Mouse (Mus musculus): ENCODE results near the gene Olfr1037. TPM values are rescaled to one million over a fixed set of nuclear protein-coding genes. Genes with fewer than 3 reads are reported as not detected.
"Not testable (repeated sequence)": the region's sequence is repeated elsewhere in the genome, so short reads cannot be mapped to it uniquely, and the experiment has no call there.

Gene Olfr1037
- total and polyA plus RNA-seq, 3 experiments, result not detected

DNA sequence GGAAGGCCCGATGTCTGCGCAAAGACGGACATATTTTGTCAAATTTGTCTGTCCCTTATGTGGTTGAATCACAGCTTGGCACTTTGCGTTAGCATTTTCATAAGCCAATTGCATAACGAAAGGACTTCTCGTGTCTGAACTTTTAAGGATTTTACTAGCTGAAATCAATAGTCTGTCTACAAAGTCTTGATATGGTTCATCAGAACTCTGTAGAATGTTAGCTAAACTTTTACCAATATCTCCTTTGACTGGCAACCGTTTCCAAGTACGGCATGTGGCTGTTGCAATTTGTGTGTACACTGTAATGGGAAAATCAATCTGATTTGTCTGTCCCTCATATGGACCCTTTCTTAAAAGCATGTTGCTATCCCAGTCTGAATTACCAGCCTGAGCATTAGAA, 17.0 kb downstream of the Olfr1037 start:
- Histone ChIP-seq H3K4me3 (ENCODE audit: control insufficient read depth in 1 of 2, insufficient read depth in 1 of 2, low read depth in 2 of 2, low read length in 2 of 2) (no peak overlapping the region), H3K27me3 (ENCODE audit: control insufficient read depth in 1 of 2, insufficient read depth in 2 of 2, low read length in 2 of 2) (no peaks in the 10 kb centered on the region), H3K27ac (ENCODE audit: control insufficient read depth, low read depth, low read length) (no peak overlapping the region), H3K9me3 (replicated peaks; ENCODE audit: insufficient read depth, low read length) (no peaks in the 10 kb centered on the region), H3K9ac (ENCODE audit: control insufficient read depth, low read depth, low read length, poor library complexity, severe bottlenecking) (no peak overlapping the region), H3K36me3 (ENCODE audit: control insufficient read depth in 1 of 2, insufficient read depth in 2 of 2, low read length in 2 of 2) (no peaks in the 10 kb centered on the region), H3K4me1 (ENCODE audit: control insufficient read depth in 1 of 2, insufficient read depth in 2 of 2, low read length in 2 of 2) (no peaks in the 10 kb centered on the region), H3K79me2 (ENCODE audit: control insufficient read depth, insufficient read depth, low read length, poor library complexity) (no peaks in the 10 kb centered on the region)
- DNase-seq (ENCODE audit: low read depth, low spot score), result no peak
- TF ChIP-seq ZMIZ1 (IDR thresholded peaks at IDR 0.05; ENCODE audit: low read depth, low read length) (no peak), ELF1 (IDR thresholded peaks at IDR 0.05; ENCODE audit: low read depth, low read length) (no peak), ZNF384 (IDR thresholded peaks at IDR 0.05; ENCODE audit: low read depth, low read length) (no peak), ZC3H11A (IDR thresholded peaks at IDR 0.05; ENCODE audit: low read depth, low read length) (no peak), JUND (IDR thresholded peaks at IDR 0.05; ENCODE audit: low read depth, low read length) (no peak), UBTF (IDR thresholded peaks at IDR 0.05; ENCODE audit: borderline replicate concordance, insufficient read depth, low read depth, low read length) (no peak), GABPA (IDR thresholded peaks at IDR 0.05; ENCODE audit: low read depth, low read length) (no peak), MAX (IDR thresholded peaks at IDR 0.05; ENCODE audit: low read length) (no peak)

DNA sequence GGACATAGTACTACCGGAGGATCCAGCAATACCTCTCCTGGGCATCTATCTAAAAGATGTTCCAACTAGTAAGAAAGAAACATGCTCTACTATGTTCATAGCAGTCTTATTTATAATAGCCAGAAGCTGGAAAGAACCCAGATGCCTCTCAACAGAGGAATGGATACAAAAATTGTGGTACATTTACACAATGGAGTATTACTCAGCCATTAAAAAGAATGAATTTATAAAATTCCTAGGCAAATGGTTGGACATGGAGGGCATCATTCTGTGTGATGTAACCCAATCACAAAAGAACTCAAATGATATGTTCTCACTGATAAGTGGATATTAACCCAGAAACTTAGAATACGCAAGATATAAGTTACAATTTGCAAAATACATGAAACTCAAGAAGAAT, 23.4 kb downstream of the Olfr1037 start:
- not testable (repeated sequence) for H3K9me3 ChIP-seq (replicated peaks; ENCODE audit: insufficient read depth, low read length); H3K36me3 ChIP-seq (ENCODE audit: control insufficient read depth in 1 of 2, insufficient read depth in 2 of 2, low read length in 2 of 2); H3K79me2 ChIP-seq (ENCODE audit: control insufficient read depth, insufficient read depth, low read length, poor library complexity); H3K4me3 ChIP-seq (ENCODE audit: control insufficient read depth in 1 of 2, insufficient read depth in 1 of 2, low read depth in 2 of 2, low read length in 2 of 2); H3K4me1 ChIP-seq (ENCODE audit: control insufficient read depth in 1 of 2, insufficient read depth in 2 of 2, low read length in 2 of 2); DNase-seq (ENCODE audit: low read depth, low spot score); H3K9ac ChIP-seq (ENCODE audit: control insufficient read depth, low read depth, low read length, poor library complexity, severe bottlenecking); H3K27ac ChIP-seq (ENCODE audit: control insufficient read depth, low read depth, low read length); H3K27me3 ChIP-seq (ENCODE audit: control insufficient read depth in 1 of 2, insufficient read depth in 2 of 2, low read length in 2 of 2)

DNA sequence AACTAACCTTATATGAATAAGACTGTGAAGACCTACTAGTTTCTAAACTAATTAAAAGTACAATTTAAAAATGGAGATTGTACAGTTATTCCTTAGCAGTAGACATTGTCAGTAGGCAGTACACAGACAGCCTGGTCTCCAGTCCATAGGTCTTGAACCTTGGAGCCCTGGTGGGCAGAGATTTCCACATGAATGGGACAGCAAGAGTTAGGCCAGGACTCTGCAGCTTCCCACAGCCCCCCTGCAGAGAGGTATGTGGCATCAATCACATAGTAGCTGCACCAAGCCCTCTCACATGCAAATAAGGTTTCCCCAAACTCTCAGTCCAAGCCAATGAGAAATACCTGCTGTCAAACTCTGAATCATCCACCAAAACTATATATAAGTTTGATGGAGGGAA, 36.4 kb downstream of the Olfr1037 start:
- H3K4me3 ChIP-seq (ENCODE audit: control insufficient read depth in 1 of 2, insufficient read depth in 1 of 2, low read depth in 2 of 2, low read length in 2 of 2); H3K9me3 ChIP-seq (replicated peaks; ENCODE audit: insufficient read depth, low read length); H3K27ac ChIP-seq (ENCODE audit: control insufficient read depth, low read depth, low read length); H3K79me2 ChIP-seq (ENCODE audit: control insufficient read depth, insufficient read depth, low read length, poor library complexity); H3K27me3 ChIP-seq (ENCODE audit: control insufficient read depth in 1 of 2, insufficient read depth in 2 of 2, low read length in 2 of 2); H3K9ac ChIP-seq (ENCODE audit: control insufficient read depth, low read depth, low read length, poor library complexity, severe bottlenecking); H3K36me3 ChIP-seq (ENCODE audit: control insufficient read depth in 1 of 2, insufficient read depth in 2 of 2, low read length in 2 of 2); H3K4me1 ChIP-seq (ENCODE audit: control insufficient read depth in 1 of 2, insufficient read depth in 2 of 2, low read length in 2 of 2); DNase-seq (ENCODE audit: low read depth, low spot score): not testable (repeated sequence)

DNA sequence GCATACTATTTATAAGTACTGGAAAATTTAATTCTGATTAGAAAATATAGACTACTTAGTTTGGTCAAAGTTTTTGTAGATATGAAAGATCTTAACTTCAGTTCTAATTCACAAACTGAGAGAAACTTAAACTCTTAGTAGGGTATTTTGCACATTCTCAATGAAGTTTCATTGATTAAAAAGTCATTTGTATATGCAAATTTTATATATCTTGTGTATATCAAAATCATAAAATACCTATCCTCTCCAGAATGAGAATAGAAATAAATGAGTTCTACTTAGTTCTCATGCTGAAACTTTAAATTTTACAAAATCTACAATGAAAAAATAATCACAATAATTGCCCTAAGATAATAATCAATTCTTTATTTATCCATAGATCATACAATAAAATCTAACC, 41.6 kb downstream of the Olfr1037 start, which contains the start of gene Olfr1034:
TSS of gene Olfr1034 (plus strand) at position 301 of the 400 bp plus-strand sequence.
- DNase-seq (ENCODE audit: low read depth, low spot score), result no peak
- no peak within 1 kb of the TSS for H3K9ac ChIP-seq (ENCODE audit: control insufficient read depth, low read depth, low read length, poor library complexity, severe bottlenecking)
- no peak within 1 kb of the TSS for H3K4me3 ChIP-seq (ENCODE audit: control insufficient read depth in 1 of 2, insufficient read depth in 1 of 2, low read depth in 2 of 2, low read length in 2 of 2)
- H3K4me1 ChIP-seq (ENCODE audit: control insufficient read depth in 1 of 2, insufficient read depth in 2 of 2, low read length in 2 of 2), result no peaks in the 10 kb centered on the region
- H3K79me2 ChIP-seq (ENCODE audit: control insufficient read depth, insufficient read depth, low read length, poor library complexity), result no peaks in the 10 kb centered on the region
- no peaks in the 10 kb centered on the region for H3K9me3 ChIP-seq (replicated peaks; ENCODE audit: insufficient read depth, low read length)
- H3K27ac ChIP-seq (ENCODE audit: control insufficient read depth, low read depth, low read length), result no peak within 1 kb of the TSS
- H3K36me3 ChIP-seq (ENCODE audit: control insufficient read depth in 1 of 2, insufficient read depth in 2 of 2, low read length in 2 of 2), result no peaks in the 10 kb centered on the region
- no peak for TF ChIP-seq TCF12 (IDR thresholded peaks at IDR 0.05; ENCODE audit: low read depth, low read length)
- no peaks in the 10 kb centered on the region for H3K27me3 ChIP-seq (ENCODE audit: control insufficient read depth in 1 of 2, insufficient read depth in 2 of 2, low read length in 2 of 2)

Other genes starting within 250 kb of the Olfr1037 start
- gene Olfr1019, start 241.9 kb downstream of the Olfr1037 start, total RNA-seq (2012; rRNA removed), result not detected in 2 replicates
- gene Olfr1019, start 241.9 kb downstream of the Olfr1037 start, polyA plus RNA-seq (2012; ENCODE audit: insufficient read depth in 1 of 2, insufficient read length in 2 of 2, low read depth in 1 of 2, low replicate concordance in 2 of 2, missing spikeins in 1 of 2), result not detected
- gene Olfr1020, start 240.4 kb downstream of the Olfr1037 start, total RNA-seq (2012; rRNA removed), result not detected in 2 replicates
- not detected for gene Olfr1020, start 240.4 kb downstream of the Olfr1037 start, polyA plus RNA-seq (2012; ENCODE audit: insufficient read depth in 1 of 2, insufficient read length in 2 of 2, low read depth in 1 of 2, low replicate concordance in 2 of 2, missing spikeins in 1 of 2)
- gene Olfr1022, start 218.8 kb downstream of the Olfr1037 start, total RNA-seq (2012; rRNA removed), result not detected in 2 replicates
- gene Olfr1022, start 218.8 kb downstream of the Olfr1037 start, polyA plus RNA-seq (2012; ENCODE audit: insufficient read depth in 1 of 2, insufficient read length in 2 of 2, low read depth in 1 of 2, low replicate concordance in 2 of 2, missing spikeins in 1 of 2), result not detected
- gene Olfr1023, start 201.7 kb downstream of the Olfr1037 start, total RNA-seq (2012; rRNA removed), result not detected in 2 replicates
- not detected for gene Olfr1023, start 201.7 kb downstream of the Olfr1037 start, polyA plus RNA-seq (2012; ENCODE audit: insufficient read depth in 1 of 2, insufficient read length in 2 of 2, low read depth in 1 of 2, low replicate concordance in 2 of 2, missing spikeins in 1 of 2)
- not detected in 2 replicates for gene Olfr1024, start 182.3 kb downstream of the Olfr1037 start, total RNA-seq (2012; rRNA removed)
- gene Olfr1024, start 182.3 kb downstream of the Olfr1037 start, polyA plus RNA-seq (2012; ENCODE audit: insufficient read depth in 1 of 2, insufficient read length in 2 of 2, low read depth in 1 of 2, low replicate concordance in 2 of 2, missing spikeins in 1 of 2), result not detected
- gene Olfr1025-ps1, start 172.2 kb downstream of the Olfr1037 start, total RNA-seq (2012; rRNA removed), result not detected in 2 replicates
- not detected for gene Olfr1025-ps1, start 172.2 kb downstream of the Olfr1037 start, polyA plus RNA-seq (2012; ENCODE audit: insufficient read depth in 1 of 2, insufficient read length in 2 of 2, low read depth in 1 of 2, low replicate concordance in 2 of 2, missing spikeins in 1 of 2)
- not detected in 2 replicates for gene Olfr1026, start 165.8 kb downstream of the Olfr1037 start, total RNA-seq (2012; rRNA removed)
- not detected for gene Olfr1026, start 165.8 kb downstream of the Olfr1037 start, polyA plus RNA-seq (2012; ENCODE audit: insufficient read depth in 1 of 2, insufficient read length in 2 of 2, low read depth in 1 of 2, low replicate concordance in 2 of 2, missing spikeins in 1 of 2)
- gene Olfr1028, start 136.9 kb downstream of the Olfr1037 start, total RNA-seq (2012; rRNA removed), result not detected in 2 replicates
- not detected for gene Olfr1028, start 136.9 kb downstream of the Olfr1037 start, polyA plus RNA-seq (2012; ENCODE audit: insufficient read depth in 1 of 2, insufficient read length in 2 of 2, low read depth in 1 of 2, low replicate concordance in 2 of 2, missing spikeins in 1 of 2)
- not detected in 2 replicates for gene Olfr1029, start 113.5 kb downstream of the Olfr1037 start, total RNA-seq (2012; rRNA removed)
- gene Olfr1029, start 113.5 kb downstream of the Olfr1037 start, polyA plus RNA-seq (2012; ENCODE audit: insufficient read depth in 1 of 2, insufficient read length in 2 of 2, low read depth in 1 of 2, low replicate concordance in 2 of 2, missing spikeins in 1 of 2), result not detected
- gene Olfr1030, start 108.1 kb downstream of the Olfr1037 start, total RNA-seq (2012; rRNA removed), result not detected in 2 replicates
- not detected for gene Olfr1030, start 108.1 kb downstream of the Olfr1037 start, polyA plus RNA-seq (2012; ENCODE audit: insufficient read depth in 1 of 2, insufficient read length in 2 of 2, low read depth in 1 of 2, low replicate concordance in 2 of 2, missing spikeins in 1 of 2)
- not detected in 2 replicates for gene Olfr1031, start 97.1 kb downstream of the Olfr1037 start, total RNA-seq (2012; rRNA removed)
- gene Olfr1031, start 97.1 kb downstream of the Olfr1037 start, polyA plus RNA-seq (2012; ENCODE audit: insufficient read depth in 1 of 2, insufficient read length in 2 of 2, low read depth in 1 of 2, low replicate concordance in 2 of 2, missing spikeins in 1 of 2), result not detected
- gene Olfr1032, start 81.8 kb downstream of the Olfr1037 start, total RNA-seq (2012; rRNA removed), result not detected in 2 replicates
- gene Olfr1032, start 81.8 kb downstream of the Olfr1037 start, polyA plus RNA-seq (2012; ENCODE audit: insufficient read depth in 1 of 2, insufficient read length in 2 of 2, low read depth in 1 of 2, low replicate concordance in 2 of 2, missing spikeins in 1 of 2), result not detected
- not detected in 2 replicates for gene Olfr1033, start 66.8 kb downstream of the Olfr1037 start, total RNA-seq (2012; rRNA removed)
- gene Olfr1033, start 66.8 kb downstream of the Olfr1037 start, polyA plus RNA-seq (2012; ENCODE audit: insufficient read depth in 1 of 2, insufficient read length in 2 of 2, low read depth in 1 of 2, low replicate concordance in 2 of 2, missing spikeins in 1 of 2), result not detected
- gene Olfr1034, start 41.5 kb downstream of the Olfr1037 start, total RNA-seq (2012; rRNA removed), result not detected in 2 replicates
- not detected for gene Olfr1034, start 41.5 kb downstream of the Olfr1037 start, polyA plus RNA-seq (2012; ENCODE audit: insufficient read depth in 1 of 2, insufficient read length in 2 of 2, low read depth in 1 of 2, low replicate concordance in 2 of 2, missing spikeins in 1 of 2)
- gene Olfr1036, start 13.4 kb downstream of the Olfr1037 start, total RNA-seq (2012; rRNA removed), result not detected in 2 replicates
- not detected for gene Olfr1036, start 13.4 kb downstream of the Olfr1037 start, polyA plus RNA-seq (2012; ENCODE audit: insufficient read depth in 1 of 2, insufficient read length in 2 of 2, low read depth in 1 of 2, low replicate concordance in 2 of 2, missing spikeins in 1 of 2)
- not detected in 2 replicates for gene Olfr1039, start 48.5 kb upstream of the Olfr1037 start, total RNA-seq (2012; rRNA removed)
- not detected for gene Olfr1039, start 48.5 kb upstream of the Olfr1037 start, polyA plus RNA-seq (2012; ENCODE audit: insufficient read depth in 1 of 2, insufficient read length in 2 of 2, low read depth in 1 of 2, low replicate concordance in 2 of 2, missing spikeins in 1 of 2)
- gene Olfr1040, start 59.3 kb upstream of the Olfr1037 start, total RNA-seq (2012; rRNA removed), result not detected in 2 replicates
- gene Olfr1040, start 59.3 kb upstream of the Olfr1037 start, polyA plus RNA-seq (2012; ENCODE audit: insufficient read depth in 1 of 2, insufficient read length in 2 of 2, low read depth in 1 of 2, low replicate concordance in 2 of 2, missing spikeins in 1 of 2), result not detected
- gene Olfr1042, start 74.5 kb upstream of the Olfr1037 start, total RNA-seq (2012; rRNA removed), result not detected in 2 replicates
- gene Olfr1042, start 74.5 kb upstream of the Olfr1037 start, polyA plus RNA-seq (2012; ENCODE audit: insufficient read depth in 1 of 2, insufficient read length in 2 of 2, low read depth in 1 of 2, low replicate concordance in 2 of 2, missing spikeins in 1 of 2), result not detected
- gene Olfr1043, start 80.1 kb upstream of the Olfr1037 start, total RNA-seq (2012; rRNA removed), result not detected in 2 replicates
- not detected for gene Olfr1043, start 80.1 kb upstream of the Olfr1037 start, polyA plus RNA-seq (2012; ENCODE audit: insufficient read depth in 1 of 2, insufficient read length in 2 of 2, low read depth in 1 of 2, low replicate concordance in 2 of 2, missing spikeins in 1 of 2)
- not detected in 2 replicates for gene Olfr1044, start 90.4 kb upstream of the Olfr1037 start, total RNA-seq (2012; rRNA removed)
- not detected for gene Olfr1044, start 90.4 kb upstream of the Olfr1037 start, polyA plus RNA-seq (2012; ENCODE audit: insufficient read depth in 1 of 2, insufficient read length in 2 of 2, low read depth in 1 of 2, low replicate concordance in 2 of 2, missing spikeins in 1 of 2)
- gene Olfr52, start 98.3 kb upstream of the Olfr1037 start, total RNA-seq (2012; rRNA removed), result not detected in 2 replicates
- not detected for gene Olfr52, start 98.3 kb upstream of the Olfr1037 start, polyA plus RNA-seq (2012; ENCODE audit: insufficient read depth in 1 of 2, insufficient read length in 2 of 2, low read depth in 1 of 2, low replicate concordance in 2 of 2, missing spikeins in 1 of 2)
- not detected in 2 replicates for gene Olfr1045, start 115.6 kb upstream of the Olfr1037 start, total RNA-seq (2012; rRNA removed)
- gene Olfr1045, start 115.6 kb upstream of the Olfr1037 start, polyA plus RNA-seq (2012; ENCODE audit: insufficient read depth in 1 of 2, insufficient read length in 2 of 2, low read depth in 1 of 2, low replicate concordance in 2 of 2, missing spikeins in 1 of 2), result not detected
- gene Olfr1046, start 131.9 kb upstream of the Olfr1037 start, total RNA-seq (2012; rRNA removed), result not detected in 2 replicates
- gene Olfr1046, start 131.9 kb upstream of the Olfr1037 start, polyA plus RNA-seq (2012; ENCODE audit: insufficient read depth in 1 of 2, insufficient read length in 2 of 2, low read depth in 1 of 2, low replicate concordance in 2 of 2, missing spikeins in 1 of 2), result not detected
- not detected in 2 replicates for gene Olfr1047, start 144.0 kb upstream of the Olfr1037 start, total RNA-seq (2012; rRNA removed)
- not detected for gene Olfr1047, start 144.0 kb upstream of the Olfr1037 start, polyA plus RNA-seq (2012; ENCODE audit: insufficient read depth in 1 of 2, insufficient read length in 2 of 2, low read depth in 1 of 2, low replicate concordance in 2 of 2, missing spikeins in 1 of 2)
- not detected in 2 replicates for gene Olfr1048, start 152.9 kb upstream of the Olfr1037 start, total RNA-seq (2012; rRNA removed)
- gene Olfr1048, start 152.9 kb upstream of the Olfr1037 start, polyA plus RNA-seq (2012; ENCODE audit: insufficient read depth in 1 of 2, insufficient read length in 2 of 2, low read depth in 1 of 2, low replicate concordance in 2 of 2, missing spikeins in 1 of 2), result not detected
- gene Olfr1049, start 170.9 kb upstream of the Olfr1037 start, total RNA-seq (2012; rRNA removed), result not detected in 2 replicates
- not detected for gene Olfr1049, start 170.9 kb upstream of the Olfr1037 start, polyA plus RNA-seq (2012; ENCODE audit: insufficient read depth in 1 of 2, insufficient read length in 2 of 2, low read depth in 1 of 2, low replicate concordance in 2 of 2, missing spikeins in 1 of 2)
- not detected in 2 replicates for gene Olfr1051, start 191.7 kb upstream of the Olfr1037 start, total RNA-seq (2012; rRNA removed)
- gene Olfr1051, start 191.7 kb upstream of the Olfr1037 start, polyA plus RNA-seq (2012; ENCODE audit: insufficient read depth in 1 of 2, insufficient read length in 2 of 2, low read depth in 1 of 2, low replicate concordance in 2 of 2, missing spikeins in 1 of 2), result not detected
- gene Olfr1052, start 205.1 kb upstream of the Olfr1037 start, total RNA-seq (2012; rRNA removed), result not detected in 2 replicates
- gene Olfr1052, start 205.1 kb upstream of the Olfr1037 start, polyA plus RNA-seq (2012; ENCODE audit: insufficient read depth in 1 of 2, insufficient read length in 2 of 2, low read depth in 1 of 2, low replicate concordance in 2 of 2, missing spikeins in 1 of 2), result not detected
- gene Olfr1053, start 227.9 kb upstream of the Olfr1037 start, total RNA-seq (2012; rRNA removed), result not detected in 2 replicates
- gene Olfr1053, start 227.9 kb upstream of the Olfr1037 start, polyA plus RNA-seq (2012; ENCODE audit: insufficient read depth in 1 of 2, insufficient read length in 2 of 2, low read depth in 1 of 2, low replicate concordance in 2 of 2, missing spikeins in 1 of 2), result not detected
- not detected in 2 replicates for gene Olfr1054, start 248.0 kb upstream of the Olfr1037 start, total RNA-seq (2012; rRNA removed)
- not detected for gene Olfr1054, start 248.0 kb upstream of the Olfr1037 start, polyA plus RNA-seq (2012; ENCODE audit: insufficient read depth in 1 of 2, insufficient read length in 2 of 2, low read depth in 1 of 2, low replicate concordance in 2 of 2, missing spikeins in 1 of 2)